Mouse (Mus musculus) embryonic facial prominence, embryonic 14.5 days (tissue): ENCODE results near the gene Neu3. TPM values are rescaled to one million over a fixed set of nuclear protein-coding genes. Genes with fewer than 3 reads are reported as not detected.
"Not testable (repeated sequence)": the region's sequence is repeated elsewhere in the genome, so short reads cannot be mapped to it uniquely, and the experiment has no call there.

Experiments
- ATAC-seq: fragments of 200-750 bp; cut with Nextera tagmentation; 2 replicates; pipeline ENCODE4 v1.8.0; 2017; ENCODE audit warnings: low read depth, moderate number of reproducible peaks, moderate TSS enrichment
- DNase-seq: peaks from one replicate; pipeline ENCODE4 v3.0.0-alpha.2; 2015; ENCODE audit warnings: low spot score
- H3K27ac ChIP-seq: fragments of 300-500 bp; sonication (generic); replicated peaks from 2 replicates; pipeline ENCODE4 v1.5.1; 2014; ENCODE audit warnings: low read depth, mild to moderate bottlenecking, low read length, moderate library complexity
- H3K27me3 ChIP-seq: fragments of 300-500 bp; sonication (generic); replicated peaks from 2 replicates; pipeline ENCODE4 v1.6.1; 2014; ENCODE audit warnings: low read length; ENCODE audit not compliant: control insufficient read depth, insufficient read depth
- H3K36me3 ChIP-seq: fragments of 300-500 bp; sonication (generic); 2 replicates; pipeline ENCODE4 v1.6.1; 2014; ENCODE audit warnings: low read length, mixed read lengths; ENCODE audit not compliant: control insufficient read depth, insufficient read depth
- H3K4me1 ChIP-seq: fragments of 300-500 bp; sonication (generic); 2 replicates; pipeline ENCODE4 v1.6.1; 2014; ENCODE audit warnings: antibody characterized with exemption, low read length; ENCODE audit not compliant: control insufficient read depth, insufficient read depth
- H3K4me2 ChIP-seq: fragments of 300-500 bp; sonication (generic); 2 replicates; pipeline ENCODE4 v1.6.1; 2014; ENCODE audit warnings: low read depth, mild to moderate bottlenecking, low read length, moderate library complexity, mixed read lengths
- H3K4me3 ChIP-seq: fragments of 300-500 bp; sonication (generic); 2 replicates; pipeline ENCODE4 v1.5.1; 2014; ENCODE audit warnings: low read depth, mild to moderate bottlenecking, low read length
- H3K9ac ChIP-seq: fragments of 300-500 bp; sonication (generic); 2 replicates; pipeline ENCODE4 v1.6.1; 2014; ENCODE audit warnings: low read depth, mild to moderate bottlenecking, low read length, moderate library complexity, mixed read lengths
- H3K9me3 ChIP-seq: fragments of 300-500 bp; sonication (generic); 2 replicates; pipeline ENCODE4 v1.6.1; 2016; ENCODE audit warnings: low read length; ENCODE audit not compliant: control insufficient read depth
- WGBS: fragments of 180-500 bp; shearing (Covaris S2); extraction: QIAGEN DNeasy Blood & Tissue Kit; methylation state at CpG from one replicate; pipeline ENCODE4 v1.1.7; 2014; 5-methylcytosine and 5-hydroxymethylcytosine counted together
- polyA plus RNA-seq: library from polyadenylated mRNA; unstranded; fragments of >200 nt; fragmentation: Nextera tagmentation; extraction: Ambion mirVana; gene quantifications from 2 replicates; pipeline ENCODE4 v1.2.1, GENCODE M21; 2014

The Neu3 gene
- polyA plus RNA-seq, 1 experiment from 2014 or later = 1.9 TPM

GRCm38 (mm10) chr7:99825511-99825910, 2.7 kb downstream of the Neu3 start:
- Histone ChIP-seq H3K4me1 (no peaks in the 10 kb centered on the region), H3K4me2 (no peak overlapping the region), H3K9ac (no peak overlapping the region), H3K27me3 (no peaks in the 10 kb centered on the region), H3K36me3 (no peaks in the 10 kb centered on the region), H3K4me3 (no peak overlapping the region), H3K9me3 (no peaks in the 10 kb centered on the region), H3K27ac (no peak overlapping the region)
- DNase-seq = no peak
- 78% methylated on average over 9 of the region's 9 CpGs for WGBS
- ATAC-seq = no peak

GRCm38 (mm10) chr7:99824649-99825483, 3.4 kb downstream of the Neu3 start:
- Histone ChIP-seq H3K4me1 (no peaks in the 10 kb centered on the region), H3K36me3 (no peaks in the 10 kb centered on the region), H3K4me2 (no peak overlapping the region), H3K9ac (no peak overlapping the region), H3K9me3 (no peaks in the 10 kb centered on the region), H3K27ac (no peak overlapping the region), H3K4me3 (no peak overlapping the region), H3K27me3 (no peaks in the 10 kb centered on the region)
- WGBS = 84% methylated on average over 16 of the region's 16 CpGs
- no peak for ATAC-seq
- DNase-seq = no peak

- no peak overlapping the region for H3K4me2 ChIP-seq
- no peak for DNase-seq
- H3K4me1 ChIP-seq = no peaks in the 10 kb centered on the region
- H3K36me3 ChIP-seq = no peaks in the 10 kb centered on the region
- ATAC-seq = no peak
- no peak overlapping the region for H3K9ac ChIP-seq
- H3K27me3 ChIP-seq = no peaks in the 10 kb centered on the region
- H3K27ac ChIP-seq = no peak overlapping the region
- H3K4me3 ChIP-seq = no peak overlapping the region
- no peaks in the 10 kb centered on the region for H3K9me3 ChIP-seq
- WGBS = 92% methylated on average over 10 of the region's 10 CpGs
Observed at GRCm38 (mm10) chr7:99823045-99823663, 5.1 kb downstream of the Neu3 start.

GRCm38 (mm10) chr7:99822426-99822825, 5.8 kb downstream of the Neu3 start:
- no peak overlapping the region for H3K4me2 ChIP-seq
- H3K27ac ChIP-seq = no peak overlapping the region
- no peaks in the 10 kb centered on the region for H3K36me3 ChIP-seq
- 70% methylated on average over 5 of the region's 5 CpGs for WGBS
- DNase-seq = no peak
- H3K4me1 ChIP-seq = no peaks in the 10 kb centered on the region
- no peak overlapping the region for H3K4me3 ChIP-seq
- H3K9me3 ChIP-seq = no peaks in the 10 kb centered on the region
- no peak overlapping the region for H3K9ac ChIP-seq
- H3K27me3 ChIP-seq = no peaks in the 10 kb centered on the region
- ATAC-seq = no peak

GRCm38 (mm10) chr7:99821953-99822352, 6.3 kb downstream of the Neu3 start:
- 74% methylated on average over 2 of the region's 2 CpGs for WGBS
- H3K4me3 ChIP-seq = no peak overlapping the region
- no peaks in the 10 kb centered on the region for H3K36me3 ChIP-seq
- no peak for DNase-seq
- no peaks in the 10 kb centered on the region for H3K27me3 ChIP-seq
- no peak overlapping the region for H3K9ac ChIP-seq
- H3K4me2 ChIP-seq = no peak overlapping the region
- H3K27ac ChIP-seq = no peak overlapping the region
- no peaks in the 10 kb centered on the region for H3K9me3 ChIP-seq
- H3K4me1 ChIP-seq = no peaks in the 10 kb centered on the region
- ATAC-seq = no peak

- H3K27ac ChIP-seq, H3K9ac ChIP-seq, DNase-seq, H3K27me3 ChIP-seq, ATAC-seq, H3K36me3 ChIP-seq, H3K9me3 ChIP-seq, H3K4me2 ChIP-seq, H3K4me3 ChIP-seq, H3K4me1 ChIP-seq: not testable (repeated sequence)
- WGBS = 21% methylated on average over 9 of the region's 9 CpGs
Observed at GRCm38 (mm10) chr7:99818181-99818725, 10.0 kb downstream of the Neu3 start.

GRCm38 (mm10) chr7:99813394-99813793, 14.8 kb downstream of the Neu3 start:
- no peak overlapping the region for H3K9ac ChIP-seq
- H3K27ac ChIP-seq = no peak overlapping the region
- H3K4me2 ChIP-seq = no peak overlapping the region
- no peak overlapping the region for H3K4me3 ChIP-seq
- ATAC-seq = no peak
- no peaks in the 10 kb centered on the region for H3K4me1 ChIP-seq
- no peaks in the 10 kb centered on the region for H3K9me3 ChIP-seq
- H3K36me3 ChIP-seq = no peaks in the 10 kb centered on the region
- DNase-seq = no peak
- H3K27me3 ChIP-seq = no peaks in the 10 kb centered on the region
- 88% methylated on average over 11 of the region's 11 CpGs for WGBS

- no peaks in the 10 kb centered on the region for H3K36me3 ChIP-seq
- no peaks in the 10 kb centered on the region for H3K27me3 ChIP-seq
- no peak for DNase-seq
- no peaks in the 10 kb centered on the region for H3K9me3 ChIP-seq
- no peaks in the 10 kb centered on the region for H3K4me1 ChIP-seq
- no peak overlapping the region for H3K4me3 ChIP-seq
- H3K27ac ChIP-seq = no peak overlapping the region
- WGBS = 83% methylated on average over 4 of the region's 4 CpGs
- H3K9ac ChIP-seq = no peak overlapping the region
- ATAC-seq = no peak
- no peak overlapping the region for H3K4me2 ChIP-seq
Observed at GRCm38 (mm10) chr7:99811661-99812060, 16.6 kb downstream of the Neu3 start.
